Mouse (Mus musculus) thymus, adult 2 months (tissue): ENCODE results near the gene Snrpd3. TPM values are rescaled to one million over a fixed set of nuclear protein-coding genes. Genes with fewer than 3 reads are reported as not detected.

Experiments used
- DNase-seq: peaks from one replicate; pipeline ENCODE4 v3.0.0; 2021
- H3K27ac ChIP-seq: fragments of 200-500 bp; 2 replicates; pipeline ENCODE4 v1.5.1; 2012; ENCODE audit warnings: low read length, control low read depth; ENCODE audit not compliant: control insufficient read depth, insufficient read depth
- H3K27me3 ChIP-seq: fragments of 200-500 bp; 2 replicates; pipeline ENCODE4 v1.6.1; 2012; ENCODE audit warnings: mild to moderate bottlenecking, low read length, moderate library complexity, mixed read lengths; ENCODE audit not compliant: control insufficient read depth, insufficient read depth
- H3K36me3 ChIP-seq: fragments of 200-500 bp; 2 replicates; pipeline ENCODE4 v1.6.1; 2012; ENCODE audit warnings: mild to moderate bottlenecking, low read length, moderate library complexity; ENCODE audit not compliant: control insufficient read depth, insufficient read depth
- H3K4me1 ChIP-seq: fragments of 200-500 bp; replicated peaks from 2 replicates; pipeline ENCODE4 v1.6.1; 2012; ENCODE audit warnings: low read length; ENCODE audit not compliant: control insufficient read depth, insufficient read depth
- H3K4me3 ChIP-seq: fragments of 200-500 bp; 2 replicates; pipeline ENCODE4 v1.5.1; 2012; ENCODE audit warnings: mild to moderate bottlenecking, low read length, control low read depth, moderate library complexity; ENCODE audit not compliant: control insufficient read depth, insufficient read depth
- CTCF ChIP-seq: fragments of 200-500 bp; IDR thresholded peaks from 2 replicates; pipeline ENCODE4 v1.5.1; 2012; ENCODE audit warnings: mild to moderate bottlenecking, control low read depth, low read length, moderate library complexity, borderline replicate concordance; ENCODE audit not compliant: control insufficient read depth, poor library complexity, insufficient read depth; ENCODE audit errors: extremely low read depth
- POLR2A ChIP-seq: fragments of 200-500 bp; IDR thresholded peaks from 2 replicates; pipeline ENCODE4 v1.6.1; 2012; ENCODE audit warnings: mild to moderate bottlenecking, low read length, control low read depth, moderate library complexity; ENCODE audit not compliant: control insufficient read depth, poor library complexity, insufficient read depth; ENCODE audit errors: extremely low read depth
- WGBS: fragments of 180-500 bp; shearing (Covaris S2); methylation state at CpG from one replicate; pipeline ENCODE4 v1.1.7; 2018; 5-methylcytosine and 5-hydroxymethylcytosine counted together
- polyA plus RNA-seq: library from polyadenylated mRNA; depleted of rRNA; stranded (reverse); fragments of >200 nt; gene quantifications from 2 replicates; pipeline ENCODE4 v1.2.3, GENCODE M21; 2012

The Snrpd3 gene
- polyA plus RNA-seq, 1 experiment, result 25.1 TPM

DNA sequence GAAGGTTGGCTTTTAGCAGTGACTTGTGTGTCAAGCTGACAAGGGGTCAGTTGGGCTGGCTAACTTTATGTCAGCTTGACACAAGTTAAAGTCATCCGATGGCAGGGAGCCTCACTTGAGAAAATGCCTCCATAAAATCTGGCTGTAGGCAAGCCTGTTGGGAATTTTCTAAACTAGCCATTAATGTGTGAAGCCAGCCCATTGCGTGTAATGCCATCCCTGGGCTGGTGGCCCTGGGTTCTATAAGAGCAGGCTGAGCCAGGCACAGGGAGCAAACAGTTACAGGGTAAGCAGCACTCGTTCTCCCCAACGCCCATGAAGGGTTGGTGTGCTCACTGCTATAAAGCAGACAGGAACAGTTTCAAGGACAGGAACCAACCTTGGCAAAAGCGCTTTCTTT, 35.1 kb upstream of the Snrpd3 start:
- no peak for DNase-seq
- no peaks in the 10 kb centered on the region for H3K36me3 ChIP-seq
- no peaks in the 10 kb centered on the region for H3K27me3 ChIP-seq
- TF ChIP-seq CTCF (no peak), POLR2A (no peak)
- H3K27ac ChIP-seq, result no peak overlapping the region
- no peaks in the 10 kb centered on the region for H3K4me1 ChIP-seq
- no peak overlapping the region for H3K4me3 ChIP-seq
- WGBS, result 96% methylated on average over 5 of the region's 5 CpGs

DNA sequence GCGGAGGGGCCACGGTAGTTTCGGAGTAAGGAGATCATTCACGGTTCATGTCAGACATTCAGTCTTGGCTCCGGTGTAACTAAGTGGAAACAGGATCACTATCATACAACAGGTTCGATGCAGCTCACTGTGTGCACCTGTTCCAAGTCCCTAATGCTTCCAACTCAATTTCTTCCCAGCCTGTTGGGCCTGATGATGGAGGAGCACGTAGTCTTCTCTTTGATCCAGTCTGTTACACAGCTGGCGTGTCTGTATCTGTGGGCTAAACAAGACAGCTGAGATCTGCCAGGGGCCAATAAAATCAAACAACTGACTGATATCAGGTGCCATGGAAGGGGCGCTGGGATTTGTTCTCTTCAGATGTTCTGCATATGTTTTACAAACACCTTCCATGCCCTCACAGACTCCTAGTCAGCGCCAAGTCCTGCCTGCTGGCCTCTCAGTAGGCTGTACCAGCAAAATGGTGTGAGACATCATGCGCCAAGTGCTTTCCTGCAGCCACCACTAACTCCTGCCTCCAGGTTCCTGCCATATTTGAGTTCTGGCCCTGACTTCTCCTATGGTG, 34.4 kb upstream of the Snrpd3 start:
- no peaks in the 10 kb centered on the region for H3K4me1 ChIP-seq
- no peaks in the 10 kb centered on the region for H3K36me3 ChIP-seq
- H3K27ac ChIP-seq, result no peak overlapping the region
- TF ChIP-seq CTCF (no peak), POLR2A (no peak)
- no peaks in the 10 kb centered on the region for H3K27me3 ChIP-seq
- 95% methylated on average over 11 of the region's 11 CpGs for WGBS
- no peak overlapping the region for H3K4me3 ChIP-seq
- DNase-seq, result no peak

DNA sequence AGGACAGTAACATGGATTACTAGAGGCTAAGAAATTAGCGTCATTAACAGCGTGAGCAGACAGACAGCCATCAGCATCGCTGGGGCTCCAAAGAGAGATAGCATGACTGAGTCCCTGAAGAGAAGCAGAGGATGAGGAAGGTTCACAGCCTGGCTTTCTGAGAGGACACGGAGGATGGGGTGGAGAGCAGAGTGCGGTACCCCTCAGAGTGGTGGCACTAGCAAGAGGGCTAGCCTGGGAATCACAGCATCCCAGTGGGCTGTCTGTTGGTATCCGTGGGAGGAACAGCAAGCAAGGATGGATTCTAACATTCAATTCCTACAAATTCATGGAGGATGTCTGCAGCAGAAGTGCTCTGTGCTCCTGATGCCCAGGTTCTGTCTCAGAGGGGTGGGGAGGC, 33.3 kb upstream of the Snrpd3 start:
- H3K27ac ChIP-seq, result no peak overlapping the region
- no peaks in the 10 kb centered on the region for H3K36me3 ChIP-seq
- no peaks in the 10 kb centered on the region for H3K27me3 ChIP-seq
- no peak overlapping the region for H3K4me3 ChIP-seq
- TF ChIP-seq CTCF (no peak), POLR2A (no peak)
- DNase-seq, result no peak
- 94% methylated on average over 6 of the region's 6 CpGs for WGBS
- H3K4me1 ChIP-seq, result no peaks in the 10 kb centered on the region

DNA sequence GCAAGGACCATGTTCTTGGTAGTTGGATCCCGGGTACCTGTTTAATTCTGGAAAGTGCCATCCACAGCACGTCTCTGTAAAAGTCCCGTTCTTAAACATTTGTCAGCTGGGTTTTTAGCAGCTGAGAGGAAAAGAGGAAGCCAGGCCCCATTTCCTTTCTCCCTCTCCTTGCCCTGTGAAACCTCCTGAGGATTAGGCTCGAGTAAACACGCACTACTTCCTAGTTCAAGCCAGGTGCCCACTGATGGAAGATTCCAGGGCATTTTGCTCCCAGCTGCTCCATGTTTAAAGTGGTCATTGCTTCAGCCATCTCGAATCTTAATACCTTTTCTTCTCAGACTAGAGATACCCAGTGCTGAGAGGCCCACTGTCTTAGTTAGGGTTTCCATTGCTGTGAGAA, 32.6 kb upstream of the Snrpd3 start:
- WGBS, result 26% methylated on average over 6 of the region's 6 CpGs
- no peak overlapping the region for H3K4me3 ChIP-seq
- no peak for TF ChIP-seq POLR2A
- no peak for TF ChIP-seq CTCF

DNA sequence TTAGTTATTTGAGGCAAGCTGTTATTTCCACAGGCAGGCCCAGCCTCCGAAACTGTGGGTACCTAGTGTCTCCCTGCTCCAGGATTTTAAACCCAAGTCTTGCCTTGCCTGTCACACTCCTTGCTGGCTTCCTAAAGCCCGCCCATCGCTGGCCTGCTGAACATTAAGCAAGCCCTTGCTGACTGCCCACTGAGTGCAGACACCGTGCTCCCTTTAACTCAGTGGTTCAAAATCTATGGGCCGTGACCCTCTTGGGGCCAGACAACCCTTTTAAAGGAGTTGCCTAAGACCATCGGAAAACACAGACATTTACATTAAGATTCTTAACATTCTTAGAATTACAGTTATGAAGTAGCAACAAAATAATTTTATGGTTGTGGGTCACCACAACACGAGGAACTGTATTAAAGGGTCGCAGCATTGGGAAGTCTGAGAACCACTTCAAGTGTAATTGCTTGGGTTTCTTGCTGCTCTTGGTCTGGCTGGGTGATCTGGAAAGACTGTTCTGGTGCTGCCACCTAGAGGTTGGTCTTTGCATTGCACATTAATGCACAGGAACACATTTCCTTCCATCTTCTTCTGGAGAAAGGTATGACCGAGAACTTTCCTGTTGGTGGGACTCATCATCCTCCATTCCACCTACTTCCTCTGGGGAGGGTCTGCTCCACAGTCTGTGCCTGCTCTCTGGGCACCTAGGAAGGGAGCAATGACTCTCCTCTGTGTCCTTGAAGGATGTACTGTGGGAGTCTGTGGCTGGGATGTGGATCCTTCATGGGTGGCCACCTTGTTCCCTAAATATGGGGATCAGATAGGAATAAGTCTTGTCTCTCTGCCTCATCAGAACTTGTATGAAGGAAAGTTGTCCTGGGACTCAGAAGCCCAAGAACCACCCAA, 31.0 kb upstream of the Snrpd3 start:
- H3K4me1 ChIP-seq, result peaks cover 1% of the 10 kb centered on the region; the same call in 1 of the 2 replicates
- no peak overlapping the region for H3K27ac ChIP-seq
- no peaks in the 10 kb centered on the region for H3K27me3 ChIP-seq
- H3K4me3 ChIP-seq, result no peak overlapping the region
- 61% methylated on average over 9 of the region's 9 CpGs for WGBS
- H3K36me3 ChIP-seq, result no peaks in the 10 kb centered on the region
- peak; percentile 79 for DNase-seq
- no peak for TF ChIP-seq POLR2A
- TF ChIP-seq CTCF, result no peak

More for the DNA sequence above, 32.6 kb upstream of the Snrpd3 start:
- H3K27me3 ChIP-seq, result no peaks in the 10 kb centered on the region
- H3K27ac ChIP-seq, result no peak overlapping the region
- H3K36me3 ChIP-seq, result no peaks in the 10 kb centered on the region
- H3K4me1 ChIP-seq, result no peaks in the 10 kb centered on the region
- DNase-seq, result no peak

DNA sequence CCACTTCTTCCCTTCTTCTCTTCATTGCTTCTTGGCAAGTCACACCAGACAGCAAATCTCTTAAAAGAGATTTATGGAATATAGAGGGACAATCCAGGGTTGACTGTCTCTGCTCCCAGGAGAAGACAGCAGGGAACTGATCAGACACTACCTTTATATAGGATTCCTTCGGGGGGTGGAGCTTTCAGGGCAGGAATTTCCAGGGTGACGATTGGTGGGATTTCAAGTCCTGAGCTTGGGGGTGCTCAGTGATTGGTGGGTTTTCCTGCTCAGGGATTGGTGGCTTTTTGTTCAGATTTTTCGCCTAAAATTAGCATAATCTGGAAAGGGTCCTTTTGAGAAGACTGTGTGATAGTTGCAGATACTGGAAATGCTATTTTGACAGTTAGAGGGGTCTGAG, 30.2 kb upstream of the Snrpd3 start:
- TF ChIP-seq CTCF (no peak), POLR2A (no peak)
- no peak overlapping the region for H3K27ac ChIP-seq
- no peak for DNase-seq
- H3K27me3 ChIP-seq, result no peaks in the 10 kb centered on the region
- H3K4me1 ChIP-seq, result peaks cover 2% of the 10 kb centered on the region; the same call in 1 of the 2 replicates
- WGBS, result 86% methylated on average over 3 of the region's 3 CpGs
- no peak overlapping the region for H3K4me3 ChIP-seq
- H3K36me3 ChIP-seq, result no peaks in the 10 kb centered on the region
